Mouse (Mus musculus) heart, postnatal 0 days (tissue): ENCODE measurements at regions not wholly inside any gene's neighbourhood (a gene's known extent, or its start where the extent isn't known, plus 50 kb on each side); places are given as distances from the start of the nearest gene placed in this dataset.

Experiments
- ATAC-seq: fragments of 200-750 bp; cut with Nextera tagmentation; 2 replicates; pipeline ENCODE4 v1.8.0; 2017; ENCODE audit warnings: low read depth, moderate number of reproducible peaks, moderate library complexity; ENCODE audit not compliant: insufficient read depth
- DNase-seq: peaks from one replicate; pipeline ENCODE4 v3.0.0-alpha.2; 2016; ENCODE audit warnings: low spot score
- H3K27ac ChIP-seq: fragments of 300-500 bp; sonication (generic); 2 replicates; pipeline ENCODE4 v1.5.1; 2014; ENCODE audit warnings: low read depth, mild to moderate bottlenecking
- H3K27me3 ChIP-seq: fragments of 300-500 bp; sonication (generic); 2 replicates; pipeline ENCODE4 v1.6.1; 2014; ENCODE audit warnings: low read length, mixed read lengths; ENCODE audit not compliant: control insufficient read depth, insufficient read depth
- H3K36me3 ChIP-seq: fragments of 300-500 bp; sonication (generic); replicated peaks from 2 replicates; pipeline ENCODE4 v1.6.1; 2014; ENCODE audit warnings: low read length, mixed read lengths; ENCODE audit not compliant: control insufficient read depth, insufficient read depth
- H3K4me1 ChIP-seq: fragments of 300-500 bp; sonication (generic); 2 replicates; pipeline ENCODE4 v1.6.1; 2014; ENCODE audit warnings: antibody characterized with exemption; ENCODE audit not compliant: control insufficient read depth, insufficient read depth
- H3K4me2 ChIP-seq: fragments of 300-500 bp; sonication (generic); 2 replicates; pipeline ENCODE4 v1.6.1; 2014; ENCODE audit warnings: low read depth, mild to moderate bottlenecking, low read length, moderate library complexity
- H3K4me3 ChIP-seq: fragments of 300-500 bp; sonication (generic); 2 replicates; pipeline ENCODE4 v1.5.1; 2014; ENCODE audit warnings: low read depth, low read length
- H3K9ac ChIP-seq: fragments of 300-500 bp; sonication (generic); replicated peaks from 2 replicates; pipeline ENCODE4 v1.6.1; 2014; ENCODE audit warnings: low read depth, low read length, mixed read lengths
- H3K9me3 ChIP-seq: fragments of 300-500 bp; sonication (generic); replicated peaks from 2 replicates; pipeline ENCODE4 v1.6.1; 2016; ENCODE audit warnings: low read length; ENCODE audit not compliant: control insufficient read depth
- CTCF ChIP-seq: IDR thresholded peaks from 2 replicates; pipeline ENCODE4 v1.5.1; 2016; ENCODE audit warnings: antibody characterized with exemption, control low read depth, low read depth
- EP300 ChIP-seq: IDR thresholded peaks from 2 replicates; pipeline ENCODE4 v1.6.1; 2016; ENCODE audit warnings: antibody characterized with exemption, low read depth
- whole genome bisulfite sequencing: fragments of 180-500 bp; shearing (Covaris S2); extraction: QIAGEN DNeasy Blood & Tissue Kit; methylation state at CpG from one replicate; pipeline ENCODE4 v1.1.7; 2014; 5-methylcytosine and 5-hydroxymethylcytosine counted together

- no peak overlapping the region for H3K4me3 ChIP-seq
- no peak overlapping the region for H3K27ac ChIP-seq
- H3K9ac ChIP-seq: no peak overlapping the region
- no peak overlapping the region for H3K4me2 ChIP-seq
- 45% methylated on average over 7 of the region's 7 CpGs for WGBS
- H3K27me3 ChIP-seq: no peaks in the 10 kb centered on the region
- no peaks in the 10 kb centered on the region for H3K9me3 ChIP-seq
- no peaks in the 10 kb centered on the region for H3K36me3 ChIP-seq
- no peak for TF ChIP-seq EP300
- no peak for TF ChIP-seq CTCF
- no peak for ATAC-seq
- DNase-seq: no peak
- no peaks in the 10 kb centered on the region for H3K4me1 ChIP-seq
These were observed 119.1 kb upstream of the Nbea start for GRCm38 (mm10) chr3:56302346-56303185.

DNA sequence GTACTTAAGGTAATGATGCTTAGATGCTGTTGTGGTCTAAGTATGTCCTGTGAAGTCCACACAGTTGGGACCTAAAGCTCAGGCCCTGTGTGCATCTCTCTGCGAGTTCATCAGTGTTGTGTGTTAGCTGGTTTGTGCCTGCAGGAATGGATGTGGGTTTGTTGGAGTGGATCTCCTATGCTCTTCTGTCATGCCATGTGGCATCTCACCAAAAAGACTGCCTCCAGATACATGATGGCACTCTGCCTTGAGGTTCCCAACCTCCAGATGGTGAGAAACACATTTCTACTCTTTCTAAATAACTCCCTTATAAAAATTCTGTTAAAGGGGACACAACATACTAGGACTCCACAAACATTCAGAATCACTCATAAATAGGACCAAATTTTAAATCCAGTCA lies 117.3 kb upstream of the Nbea start:
- no peaks in the 10 kb centered on the region for H3K27me3 ChIP-seq
- no peaks in the 10 kb centered on the region for H3K9me3 ChIP-seq
- no peak overlapping the region for H3K27ac ChIP-seq
- no peaks in the 10 kb centered on the region for H3K4me1 ChIP-seq
- no peaks in the 10 kb centered on the region for H3K36me3 ChIP-seq
- no peak for ATAC-seq
- TF ChIP-seq CTCF (no peak), EP300 (no peak)
- H3K4me2 ChIP-seq: no peak overlapping the region
- 68% methylated on average over 1 of the region's 1 CpGs for WGBS
- no peak for DNase-seq
- no peak overlapping the region for H3K4me3 ChIP-seq
- no peak overlapping the region for H3K9ac ChIP-seq

GRCm38 (mm10) chr3:56295578-56295977 lies 112.1 kb upstream of the Nbea start:
- Histone ChIP-seq H3K9ac (no peak overlapping the region), H3K36me3 (no peaks in the 10 kb centered on the region), H3K27ac (no peak overlapping the region), H3K4me1 (no peaks in the 10 kb centered on the region), H3K27me3 (no peaks in the 10 kb centered on the region), H3K4me3 (no peak overlapping the region), H3K4me2 (no peak overlapping the region), H3K9me3 (no peaks in the 10 kb centered on the region)
- ATAC-seq (no peak), DNase-seq (no peak)
- TF ChIP-seq CTCF (no peak), EP300 (no peak)
- 78% methylated on average over 7 of the region's 7 CpGs for WGBS

DNA sequence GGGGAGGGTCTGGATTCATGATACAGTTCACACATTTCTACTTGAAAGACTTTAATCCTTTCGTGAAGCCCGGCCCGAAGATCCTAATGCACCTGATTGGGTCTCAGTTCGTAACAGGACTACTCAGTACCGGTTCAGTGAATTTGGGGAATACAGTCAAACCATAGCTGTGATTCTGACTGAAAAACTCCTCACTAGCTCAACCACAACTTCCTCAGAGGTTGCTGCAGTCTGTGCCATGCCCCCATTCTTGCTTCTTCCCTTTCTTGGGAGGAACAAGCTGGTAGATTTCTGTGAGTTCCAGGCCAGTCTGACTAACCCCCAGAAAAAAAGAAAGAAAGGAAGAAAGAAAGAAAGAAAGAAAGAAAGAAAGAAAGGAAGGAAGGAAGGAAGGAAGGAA lies 98.0 kb upstream of the Nbea start:
- Histone ChIP-seq H3K4me3 (no peak overlapping the region), H3K9me3 (no peaks in the 10 kb centered on the region), H3K4me1 (no peaks in the 10 kb centered on the region), H3K27me3 (no peaks in the 10 kb centered on the region), H3K27ac (no peak overlapping the region), H3K36me3 (no peaks in the 10 kb centered on the region), H3K9ac (no peak overlapping the region), H3K4me2 (no peak overlapping the region)
- ATAC-seq (no peak), DNase-seq (no peak)
- TF ChIP-seq CTCF (no peak), EP300 (no peak)
- WGBS: 88% methylated on average over 5 of the region's 5 CpGs

- 73% methylated on average over 6 of the region's 6 CpGs for WGBS
- no peak for TF ChIP-seq CTCF
- no peak for TF ChIP-seq EP300
- DNase-seq (no peak), ATAC-seq (no peak)
- no peak overlapping the region for H3K27ac ChIP-seq
- H3K9me3 ChIP-seq: no peaks in the 10 kb centered on the region
- no peak overlapping the region for H3K9ac ChIP-seq
- H3K27me3 ChIP-seq: no peaks in the 10 kb centered on the region
- H3K4me2 ChIP-seq: no peak overlapping the region
- H3K4me3 ChIP-seq: no peak overlapping the region
- H3K36me3 ChIP-seq: no peaks in the 10 kb centered on the region
- no peaks in the 10 kb centered on the region for H3K4me1 ChIP-seq
These were observed 96.9 kb upstream of the Nbea start for GRCm38 (mm10) chr3:56280330-56280957.
